Mouse (Mus musculus) v-Abl transformed pro-B cells (cell line): ENCODE data around the gene Unc119b.

Experiments used
- in situ Hi-C, 2 experiments: fragments of 400-800 bp; cut with MboI; formaldehyde crosslinking; loops; one replicate each; pipeline ENCODE4 v1.15.1; 2025; ENCODE audit not compliant: unreplicated experiment in 2 of 2

Unc119b gene

DNA sequence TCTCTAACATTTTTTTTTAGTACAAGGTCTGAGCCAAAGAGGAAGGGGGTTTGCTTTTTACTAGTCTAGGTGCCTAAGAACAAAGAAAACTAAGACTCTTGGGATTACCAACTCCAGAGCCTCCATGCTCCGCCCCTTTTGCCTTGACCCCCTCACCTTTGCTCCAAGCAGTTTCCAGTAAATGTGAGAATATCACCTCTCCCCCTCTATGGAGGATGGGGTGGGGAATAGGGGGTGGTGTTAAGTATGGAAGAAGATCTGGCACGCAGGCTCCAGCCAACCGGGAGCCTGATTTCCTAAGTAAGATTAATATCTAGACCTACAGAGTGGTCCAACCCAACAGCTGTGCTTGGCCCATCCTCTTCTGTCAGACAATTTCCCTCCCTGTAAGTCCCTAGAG lies 6.0 kb upstream of the Unc119b start:
- in situ Hi-C loops, result no loop called here

DNA sequence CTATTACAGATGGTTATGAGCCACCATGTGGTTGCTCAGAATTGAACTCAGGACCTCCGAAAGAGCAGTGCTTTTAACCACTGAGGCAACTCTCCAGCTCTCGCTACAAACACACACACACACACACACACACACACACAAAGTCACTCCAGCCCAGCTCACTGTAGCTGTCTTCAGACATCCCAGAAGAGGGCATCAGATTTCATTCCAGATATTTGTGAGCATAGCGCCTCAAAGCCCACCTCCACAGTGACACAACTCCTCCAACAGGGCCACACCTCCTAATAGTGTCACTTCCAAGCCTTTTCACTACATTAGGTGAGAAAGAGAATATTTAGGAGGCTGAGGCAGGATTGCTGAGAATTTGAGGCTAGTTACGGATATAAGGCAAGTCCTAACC lies 4.3 kb upstream of the Unc119b start:
- in situ Hi-C loops, result no loop called here

DNA sequence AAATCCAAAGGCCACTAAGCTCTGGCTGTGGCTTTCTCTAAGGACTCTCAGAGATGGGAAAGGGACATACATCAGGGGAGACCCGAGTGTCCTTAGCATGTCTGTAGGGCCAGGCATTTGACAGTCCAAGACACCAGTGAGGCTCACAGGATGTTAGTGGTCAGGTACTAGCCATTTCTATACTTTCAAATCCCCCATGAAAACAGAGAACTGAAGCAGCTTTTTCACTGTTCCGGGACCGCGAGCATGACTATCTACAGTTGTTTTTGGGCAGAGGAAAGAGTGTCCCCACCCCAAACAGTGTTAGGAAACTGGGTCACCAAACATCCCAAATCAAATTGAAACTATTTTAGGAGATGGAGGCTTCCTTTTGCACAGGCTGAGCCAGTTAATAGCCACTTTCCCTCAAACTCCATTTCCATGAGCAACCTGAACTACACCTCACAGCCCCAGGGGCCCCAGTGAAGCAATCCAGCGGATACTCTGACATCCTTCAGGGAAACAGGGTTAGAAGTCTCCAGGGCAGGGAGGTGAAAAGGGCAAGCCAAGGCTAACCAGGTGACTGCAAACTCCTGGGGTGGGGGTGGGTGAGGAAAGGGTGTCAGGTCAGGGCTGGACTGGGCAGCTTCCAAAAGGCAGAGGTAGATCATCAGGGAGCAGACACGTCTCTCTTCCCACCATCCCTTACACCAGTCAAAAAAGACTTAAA lies 1.3 kb downstream of the Unc119b start:
- in situ Hi-C loops, result no loop called here

DNA sequence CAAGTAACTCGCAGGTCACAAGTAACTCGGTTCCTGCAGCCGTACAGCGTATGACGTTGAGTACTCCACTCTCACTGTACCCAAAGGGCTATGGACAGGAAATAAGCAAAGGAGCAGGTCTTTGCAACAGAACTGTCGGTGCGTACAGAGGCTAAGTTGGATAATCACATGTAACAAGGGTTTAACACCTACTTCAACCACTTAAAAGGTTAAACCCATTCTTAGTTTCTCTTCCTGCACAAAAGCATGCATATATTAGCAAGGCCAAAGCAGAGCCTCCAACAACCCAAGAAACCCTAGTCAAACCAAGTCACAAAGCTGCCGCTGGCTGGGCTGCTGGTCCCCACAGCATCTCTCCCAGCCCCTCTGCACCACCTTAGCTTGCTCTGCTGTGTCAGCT lies 2.3 kb downstream of the Unc119b start:
- in situ Hi-C loops, result no loop called here

DNA sequence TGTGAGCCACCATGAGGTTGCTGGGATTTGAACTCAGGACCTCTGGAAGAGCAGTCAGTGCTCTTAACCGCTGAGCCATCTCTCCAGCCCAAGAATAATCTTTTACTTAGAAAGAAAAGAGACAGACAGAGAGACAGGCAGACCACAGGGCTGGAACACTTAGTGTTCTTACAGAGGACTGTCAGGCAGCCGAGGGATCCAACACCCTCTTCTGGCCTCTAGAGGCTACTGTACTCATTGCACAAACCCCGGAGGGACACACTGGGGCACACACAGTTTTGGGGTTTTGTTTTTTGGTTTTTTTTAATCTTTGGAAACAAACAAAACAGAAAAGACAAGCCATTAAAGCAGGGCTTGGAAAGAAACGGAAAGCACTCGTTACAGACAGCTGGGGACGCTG lies 5.4 kb downstream of the Unc119b start:
- in situ Hi-C loops, result loop anchor here (5.0 to 10.0 kb wide), 5 partner anchors 38 to 215 kb away; partner anchors contain the start of genes Cox6a1 (in 1 of the 2), Gatc (in 1 of the 2), Pop5 (in 1 of the 2) and Triap1 (in 1 of the 2)

DNA sequence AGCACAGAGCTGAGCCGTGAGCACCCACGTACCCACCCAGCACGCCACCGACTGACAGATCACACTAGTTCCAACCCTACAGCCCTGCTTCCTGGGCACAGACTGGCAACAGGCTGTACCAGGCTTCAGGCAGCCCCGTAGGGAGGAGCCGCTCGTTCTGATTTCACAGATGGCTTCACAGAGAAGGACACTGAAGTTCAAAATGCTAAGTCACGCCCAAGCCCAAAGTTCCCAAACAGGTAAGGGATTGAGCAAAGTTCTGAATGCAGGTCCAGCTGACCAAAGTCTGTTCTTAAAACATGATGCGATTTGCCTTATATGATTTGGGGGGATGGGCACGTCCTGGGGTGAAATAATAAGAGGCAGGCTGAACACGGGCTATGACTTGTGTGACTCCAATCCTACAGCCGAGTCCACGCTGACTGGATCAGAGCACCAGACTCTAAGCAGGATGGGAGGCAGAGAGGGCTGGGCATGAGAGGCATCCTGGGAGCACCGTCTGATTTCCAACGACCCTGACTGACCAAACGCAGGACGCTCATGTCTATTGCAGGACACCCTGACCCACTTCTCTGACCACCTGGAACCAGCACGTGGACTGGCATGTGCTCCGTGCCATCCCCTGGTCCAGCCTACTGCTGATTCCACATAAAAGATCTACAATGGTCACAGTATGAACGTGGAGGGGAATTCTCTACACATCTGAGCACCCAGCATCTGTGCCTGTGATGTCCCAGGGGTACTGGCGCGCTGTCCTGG lies 7.2 kb downstream of the Unc119b start:
- in situ Hi-C loops, result loop anchor here (5.0 to 10.0 kb wide), 5 partner anchors 40 to 217 kb away; partner anchors contain the start of genes Cox6a1 (in 1 of the 2), Gatc (in 1 of the 2), Pop5 (in 1 of the 2) and Triap1 (in 1 of the 2)

DNA sequence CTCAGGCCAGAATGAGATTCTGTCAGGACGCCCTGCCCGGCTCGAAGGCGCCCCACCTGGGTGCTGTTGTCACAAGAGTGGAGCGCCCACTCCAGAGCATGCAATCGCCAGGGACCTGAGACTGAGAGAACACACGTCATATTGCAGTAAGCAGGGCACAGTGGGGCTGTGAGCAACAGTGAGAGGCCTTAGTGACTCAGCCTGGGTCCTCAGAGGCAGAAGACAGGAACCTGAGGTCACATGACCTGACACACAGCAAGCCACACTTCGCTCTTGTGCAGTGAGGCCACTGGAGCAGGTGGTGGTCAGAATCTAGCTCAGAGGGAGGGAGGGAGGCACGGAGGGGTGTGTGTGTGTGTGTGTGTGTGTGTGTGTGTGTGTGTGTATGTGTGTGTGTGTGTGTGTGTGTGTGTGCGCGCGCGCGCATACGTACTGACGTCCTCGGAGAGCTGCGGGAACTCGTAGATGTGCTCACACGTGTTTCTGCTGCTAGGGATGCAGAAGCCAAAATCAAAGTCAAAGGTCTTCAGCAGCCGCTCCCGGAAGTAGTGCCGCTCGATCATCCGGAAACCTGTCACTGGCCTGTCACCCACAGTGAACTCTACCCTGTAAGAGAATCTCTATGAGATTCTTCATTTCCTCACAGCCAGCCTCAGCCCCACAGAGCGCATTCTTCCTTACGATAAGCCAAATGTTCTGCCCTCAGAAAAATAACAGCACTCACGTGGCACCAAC lies 8.0 kb downstream of the Unc119b start:
- in situ Hi-C loops, result loop anchor here (5.0 to 10.0 kb wide), 5 partner anchors 41 to 218 kb away; partner anchors contain the start of genes Cox6a1 (in 1 of the 2), Gatc (in 1 of the 2), Pop5 (in 1 of the 2) and Triap1 (in 1 of the 2)

DNA sequence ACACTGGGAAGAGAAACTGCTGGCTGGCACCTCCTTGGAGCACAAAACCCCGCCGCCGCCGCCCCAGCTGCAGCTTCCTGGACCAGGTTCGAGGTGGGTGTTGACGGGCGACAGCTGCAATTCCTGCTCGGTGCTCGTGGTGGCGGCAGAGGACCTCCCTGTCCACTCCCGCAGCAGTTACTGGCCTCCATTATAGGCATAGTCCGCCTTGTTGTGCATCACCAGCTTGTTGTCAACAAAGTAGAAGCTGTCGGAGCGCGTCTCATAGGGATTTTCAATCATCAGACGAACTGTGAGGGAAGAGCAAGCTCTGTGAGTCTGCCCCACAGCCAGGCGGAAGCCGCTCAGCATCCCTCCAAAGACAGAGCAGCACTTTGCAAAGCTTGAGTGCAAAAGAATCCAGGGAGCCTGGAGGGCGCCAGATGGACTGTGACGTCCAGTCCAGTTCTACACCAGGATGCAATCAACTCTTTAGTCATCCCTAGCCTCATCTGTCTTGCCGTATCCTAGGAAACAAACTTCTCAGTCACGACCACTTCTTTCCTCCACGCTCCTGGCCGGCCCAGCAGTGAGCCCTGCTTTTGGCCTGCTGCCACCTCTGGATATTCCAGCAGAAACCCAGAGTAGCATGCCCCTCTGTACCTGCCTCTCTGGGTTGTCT lies 9.4 kb downstream of the Unc119b start:
- in situ Hi-C loops, result loop anchor here (5.0 to 10.0 kb wide), 5 partner anchors 42 to 219 kb away; partner anchors contain the start of genes Cox6a1 (in 1 of the 2), Gatc (in 1 of the 2), Pop5 (in 1 of the 2) and Triap1 (in 1 of the 2)

DNA sequence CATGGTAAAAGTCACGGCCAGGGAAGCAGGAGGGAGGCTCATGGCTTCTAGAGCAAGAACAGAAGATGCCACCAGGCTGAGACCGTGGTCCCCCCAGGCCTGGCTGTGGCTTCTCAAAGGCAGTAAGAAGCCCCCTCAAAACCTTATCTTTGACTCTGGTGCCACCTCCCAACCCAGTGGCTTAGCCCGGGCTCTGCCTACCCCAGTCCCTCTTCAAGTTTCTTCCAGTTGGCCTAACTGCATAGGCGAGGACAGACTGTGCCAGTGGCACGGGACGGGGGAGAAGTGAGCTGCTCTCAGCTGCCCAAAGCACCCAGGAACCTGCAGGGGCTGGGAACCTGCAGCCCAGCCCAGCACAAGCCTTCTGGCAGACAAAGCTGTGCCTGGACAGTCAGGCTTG lies 10.1 kb downstream of the Unc119b start:
- in situ Hi-C loops, result loop anchor here (5.0 to 25.0 kb wide), 6 partner anchors 43 to 412 kb away; partner anchors contain the start of genes Cox6a1 (in 1 of the 2), Gatc (in 1 of the 2), Pop5 (in 1 of the 2) and Tchp (in 1 of the 2)

DNA sequence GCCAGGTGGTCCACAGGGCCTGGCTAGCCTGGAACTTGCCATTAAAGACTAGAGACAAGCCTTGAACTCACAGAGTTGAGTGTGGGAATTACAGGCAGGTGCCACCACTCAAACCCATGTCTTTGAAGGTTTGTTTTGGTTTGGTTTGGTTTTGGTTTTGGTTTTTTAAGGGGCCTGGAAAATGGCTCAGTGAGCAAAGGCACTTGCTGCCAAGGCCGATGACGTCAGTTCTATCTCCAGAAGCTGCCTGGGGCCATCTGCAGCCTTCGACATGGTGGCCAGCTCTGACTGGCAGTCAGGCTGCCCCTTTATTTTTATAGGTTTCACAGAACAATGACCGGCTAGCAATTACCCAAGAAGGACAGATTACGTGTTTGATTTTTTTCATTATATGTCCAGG lies 13.8 kb downstream of the Unc119b start:
- in situ Hi-C loops, result loop anchor here (10.0 to 25.0 kb wide), 2 partner anchors 224 to 409 kb away; partner anchors contain the start of genes Cox6a1 (in 1 of the 2), Gatc (in 1 of the 2), Tchp (in 1 of the 2) and Triap1 (in 1 of the 2)

DNA sequence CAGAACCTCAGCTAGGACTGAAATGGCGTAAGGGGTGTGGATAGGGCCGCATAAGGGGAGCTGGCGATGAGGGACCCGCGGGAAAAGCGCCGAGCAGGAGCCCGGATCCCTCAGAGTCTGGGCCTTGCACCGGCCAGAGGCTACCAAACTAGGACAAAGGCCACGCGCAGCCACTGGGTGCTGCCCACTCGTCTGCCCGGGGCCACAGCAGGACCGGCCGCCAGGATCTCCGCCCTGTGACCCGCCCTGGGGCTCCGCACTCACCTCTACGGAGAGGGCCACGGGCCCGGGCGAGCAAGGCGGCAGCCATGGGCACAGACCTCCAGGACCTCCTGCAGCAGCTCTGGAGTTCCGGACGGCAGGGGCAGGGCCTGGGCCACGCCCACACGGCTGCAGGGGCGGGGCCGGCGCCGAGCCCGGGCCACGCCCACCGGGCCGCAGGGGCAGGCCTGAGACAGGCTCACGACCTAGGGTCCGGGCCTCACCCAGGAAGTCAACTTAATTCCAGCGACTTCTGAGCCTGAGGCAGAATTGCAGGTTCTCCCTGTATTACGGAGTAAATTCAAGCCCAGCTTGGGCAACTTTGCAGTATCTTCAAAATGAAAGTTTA lies 15.7 kb downstream of the Unc119b start, which contains the start of gene Acads:
Gene Acads, minus strand, starts transcription at position 386 of the 610 bp plus-strand sequence.
- in situ Hi-C loops, result loop anchor here in 1 of 2 experiments (25.0 kb wide), 1 partner anchor 407 kb away; the partner anchor contains the start of gene Tchp

DNA sequence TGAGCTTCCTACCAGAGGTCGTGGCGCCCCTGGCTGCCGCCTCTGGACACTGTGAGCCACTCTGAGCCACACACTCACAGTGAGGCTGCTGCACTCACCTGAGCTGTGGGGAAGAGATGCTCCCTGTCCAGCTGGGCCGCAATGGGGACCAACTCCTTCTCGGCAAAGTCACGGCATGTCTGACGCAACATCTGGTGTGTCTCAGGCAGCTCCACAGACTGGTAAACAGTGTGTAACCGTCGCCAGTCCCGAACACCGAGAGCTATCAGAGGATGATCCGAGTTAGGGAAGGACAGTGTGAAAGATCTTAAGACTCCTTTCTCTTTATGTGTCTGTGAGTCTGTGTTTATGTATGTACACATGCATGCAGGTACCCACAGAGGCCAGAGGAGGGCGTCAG lies 17.3 kb downstream of the Unc119b start:
- in situ Hi-C loops, result loop anchor here in 1 of 2 experiments (25.0 kb wide), 1 partner anchor 405 kb away; the partner anchor contains the start of gene Tchp

DNA sequence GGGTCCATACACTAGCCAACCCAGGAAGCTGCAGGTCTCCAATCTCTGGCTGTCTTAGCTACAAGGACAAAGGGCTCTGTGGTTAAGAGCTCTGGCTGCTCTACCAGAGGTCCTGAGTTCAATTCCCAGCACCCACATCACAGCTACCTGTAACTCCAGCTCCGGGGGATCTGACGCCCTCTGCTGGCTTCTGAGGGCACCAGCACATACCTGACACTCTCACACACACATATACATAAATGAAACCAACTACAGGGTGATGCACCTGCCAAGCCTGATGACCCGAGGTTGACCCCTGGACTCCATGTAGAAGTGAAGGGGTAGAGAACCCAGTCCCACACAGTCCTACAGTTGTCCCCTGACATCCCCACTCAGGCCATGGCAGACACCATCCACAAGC lies 18.3 kb downstream of the Unc119b start:
- in situ Hi-C loops, result loop anchor here in 1 of 2 experiments (25.0 kb wide), 1 partner anchor 404 kb away; the partner anchor contains the start of gene Tchp

DNA sequence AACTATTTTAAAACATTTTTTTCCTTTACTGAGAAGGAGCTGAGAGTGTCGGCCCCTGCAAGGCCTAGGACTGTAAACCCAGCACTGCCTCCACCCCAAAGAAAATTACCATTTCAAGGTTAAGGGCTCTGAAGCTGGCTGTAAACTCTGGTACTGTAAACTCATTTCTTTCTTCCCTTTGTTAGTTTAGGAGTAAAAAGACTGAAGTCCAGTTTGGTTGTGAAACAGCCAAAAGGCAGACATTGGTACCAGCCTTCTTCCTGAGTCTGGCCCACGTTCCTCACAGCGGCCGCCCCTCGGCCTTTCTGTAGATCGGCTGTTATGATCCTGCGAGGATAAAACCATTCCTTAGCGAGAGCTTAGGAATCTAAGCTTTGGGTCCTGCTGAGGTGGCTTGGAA lies 20.3 kb downstream of the Unc119b start:
- in situ Hi-C loops, result loop anchor here in 1 of 2 experiments (25.0 kb wide), 1 partner anchor 402 kb away; the partner anchor contains the start of gene Tchp

DNA sequence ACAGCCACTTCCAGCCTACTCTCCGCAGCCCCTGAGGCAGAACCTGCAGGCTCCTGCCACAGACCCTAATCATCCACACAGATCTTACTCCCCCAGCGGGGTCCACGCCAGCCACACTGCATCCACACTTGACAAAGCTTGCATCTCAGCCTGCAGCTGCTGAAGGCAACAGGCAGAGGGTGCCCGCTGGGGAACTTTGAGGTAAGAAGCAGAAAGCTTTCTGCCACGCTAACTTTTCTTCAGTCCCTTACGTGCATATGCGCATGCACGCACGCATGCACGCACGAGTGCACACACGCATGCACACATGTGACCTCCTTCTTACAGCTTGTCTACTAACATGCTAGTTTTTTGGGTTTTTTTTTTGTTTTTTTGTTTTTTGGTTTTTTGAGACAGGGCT lies 21.5 kb downstream of the Unc119b start:
- in situ Hi-C loops, result loop anchor here in 1 of 2 experiments (25.0 kb wide), 1 partner anchor 401 kb away; the partner anchor contains the start of gene Tchp

DNA sequence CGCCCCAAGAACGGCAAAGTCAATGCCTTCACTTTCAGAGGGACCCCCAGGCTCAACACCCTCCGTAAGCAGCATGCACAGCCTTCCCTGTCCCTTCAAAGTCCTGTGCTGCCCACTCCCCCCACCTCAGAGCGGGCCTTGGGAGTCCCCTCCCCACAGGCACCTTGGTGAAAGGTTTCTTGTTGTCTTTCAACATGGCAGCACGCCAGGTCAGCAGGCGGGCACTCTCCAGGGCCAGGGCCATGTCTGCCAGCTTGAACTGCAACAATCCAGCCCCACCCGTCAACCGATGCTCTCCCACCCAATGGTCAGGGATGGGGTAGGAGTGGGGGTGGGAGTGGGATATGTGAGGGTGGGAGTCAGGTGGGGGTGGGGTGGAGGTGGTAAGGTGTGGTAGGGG lies 23.6 kb downstream of the Unc119b start:
- in situ Hi-C loops, result loop anchor here in 1 of 2 experiments (25.0 kb wide), 1 partner anchor 399 kb away; the partner anchor contains the start of gene Tchp

DNA sequence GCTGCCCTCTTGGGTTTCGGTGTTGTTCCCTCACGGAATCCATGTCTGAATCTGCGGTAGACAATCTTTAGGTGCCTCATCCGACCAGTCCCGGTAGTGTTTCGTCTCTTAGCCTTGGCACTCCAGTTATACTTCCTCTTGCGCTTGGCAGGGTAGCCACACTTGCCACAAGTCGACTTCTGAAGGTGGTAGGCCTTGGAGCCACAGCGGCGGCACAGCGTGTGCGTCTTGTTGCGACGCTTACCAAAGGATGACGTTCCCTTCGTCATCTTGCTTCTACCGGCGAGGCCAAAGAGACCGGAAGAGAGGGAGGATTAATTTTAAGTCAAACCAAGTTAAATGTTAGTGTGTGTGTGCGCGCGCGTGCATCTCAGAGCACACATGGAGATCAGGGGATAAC lies 31.5 kb downstream of the Unc119b start:
- in situ Hi-C loops, result loop anchor here (10.0 to 25.0 kb wide), 2 partner anchors 128 to 391 kb away; partner anchors contain the start of genes Hnf1a (in 1 of the 2) and Tchp (in 1 of the 2)

DNA sequence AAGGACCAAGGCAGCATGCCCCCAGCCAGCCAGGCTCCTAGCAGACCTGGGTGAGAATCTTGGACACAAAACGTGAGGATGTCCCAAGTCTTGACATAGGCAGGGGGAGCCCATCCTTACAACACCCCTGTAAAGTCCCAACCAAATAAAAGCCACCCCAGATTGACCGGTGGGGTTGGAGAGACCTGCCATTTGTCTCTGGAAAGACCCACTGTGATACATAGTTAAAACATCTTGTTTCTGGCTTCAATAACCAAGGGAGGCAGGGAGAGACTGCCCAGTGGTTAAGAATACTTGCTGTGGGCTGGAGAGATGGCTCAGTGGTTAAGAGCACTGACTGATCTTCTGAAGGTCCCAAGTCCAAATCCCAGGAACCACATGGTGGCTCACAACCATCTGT lies 32.5 kb downstream of the Unc119b start:
- in situ Hi-C loops, result loop anchor here (10.0 to 25.0 kb wide), 2 partner anchors 127 to 390 kb away; partner anchors contain the start of genes Hnf1a (in 1 of the 2) and Tchp (in 1 of the 2)
